ENCODE assay signal across 15 mouse cellular contexts in the genomic region with DNA sequence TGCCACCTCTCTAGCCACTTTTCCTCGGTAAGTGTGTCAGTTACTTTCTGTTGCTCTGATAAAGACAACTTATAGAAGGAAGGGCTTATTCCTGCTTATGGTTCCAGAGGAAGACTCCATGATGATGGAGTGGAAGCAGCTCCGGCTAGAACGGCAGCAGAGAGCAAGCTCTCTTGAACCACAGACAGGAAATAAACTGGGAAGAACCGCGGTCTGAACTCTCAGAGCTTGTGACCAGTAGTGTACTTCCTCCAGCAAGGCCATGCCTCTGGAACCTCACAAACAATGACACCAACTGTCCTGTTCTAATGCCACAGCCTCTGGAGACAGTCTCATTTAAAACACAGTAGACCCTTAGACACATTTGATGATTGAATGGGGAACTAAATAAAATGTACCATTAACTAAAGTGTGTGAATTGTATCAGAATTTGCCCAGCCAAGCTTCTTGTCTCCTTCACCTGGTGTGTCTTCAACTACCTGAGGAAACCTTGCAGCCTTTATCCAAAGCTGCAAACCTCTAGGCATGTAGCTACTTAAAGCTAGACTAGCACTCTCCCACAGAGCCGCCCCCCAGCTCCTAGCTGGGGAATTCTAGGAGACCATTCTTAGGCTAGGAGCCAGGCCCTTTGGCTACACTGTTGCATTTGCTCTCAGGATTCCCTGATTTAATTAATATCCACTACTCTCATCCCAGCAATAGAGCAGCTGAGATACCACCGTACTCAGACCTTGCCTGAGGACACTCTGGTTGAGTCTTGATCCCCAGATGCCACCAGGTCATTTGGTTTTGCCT. TPM values are rescaled to one million over a fixed set of nuclear protein-coding genes. Genes with fewer than 3 reads are reported as not detected.
DNase-seq lines count a peak whose midpoint lies in the region; ATAC-seq and TF ChIP-seq lines count a peak whose summit lies in the region.
"Had no signal": no experiment of that assay in that cellular context is flagged by ENCODE, and none has a peak within 500 bp of the region (broad histone marks: within the 10 kb centered on the region; RNA-seq: fewer than 3 reads in every experiment).

No protein-coding gene starts in this region.

- 0 out of 2 replicates have a peak, but pooled peaks have one; percentile 14 for ATAC-seq in liver, postnatal 0 days

- H3K4me3 ChIP-seq in gastrocnemius, adult 2 months: no peak overlapping the region
- peak overlapping the region; percentile 48 for H3K4me3 ChIP-seq in liver, postnatal 0 days (ENCODE audit: low read depth, low read length)
- H3K4me3 ChIP-seq: limb, embryonic 13.5 days; neural tube, embryonic 13.5 days had no signal

- H3K27me3 ChIP-seq in liver, postnatal 0 days (ENCODE audit: insufficient read depth, low read length): no peaks in the 10 kb centered on the region
- H3K27me3 ChIP-seq: limb, embryonic 13.5 days; neural tube, embryonic 13.5 days had no signal

- peak overlapping the region; percentile 45 for H3K4me2 ChIP-seq in liver, postnatal 0 days (ENCODE audit: low read depth, low read length)
- H3K4me2 ChIP-seq: limb, embryonic 13.5 days; midbrain, embryonic 11.5 days; neural tube, embryonic 13.5 days had no signal

- no peak for TF ChIP-seq EP300 in liver, postnatal 0 days (IDR thresholded peaks at IDR 0.05; ENCODE audit: low read depth)

- H3K27ac ChIP-seq in gastrocnemius, adult 2 months: peak overlapping the region; percentile 40; the same call in 1 of the 2 replicates
- H3K27ac ChIP-seq in liver, postnatal 0 days (ENCODE audit: low read depth): peak overlapping the region; percentile 91
- H3K27ac ChIP-seq: kidney, postnatal 0 days; limb, embryonic 13.5 days; neural tube, embryonic 13.5 days had no signal

- H3K4me1 ChIP-seq in liver, postnatal 0 days (ENCODE audit: insufficient read depth): peaks cover 11% of the 10 kb centered on the region; the same call in 1 of the 2 replicates
- H3K4me1 ChIP-seq: limb, embryonic 13.5 days; neural tube, embryonic 13.5 days had no signal

- peaks cover 2% of the 10 kb centered on the region; the same call in 1 of the 2 replicates for H3K36me3 ChIP-seq in liver, postnatal 0 days (replicated peaks; ENCODE audit: insufficient read depth, low read length)
- H3K36me3 ChIP-seq: G1E; neural tube, embryonic 13.5 days had no signal

- TF ChIP-seq CTCF in gastrocnemius, adult 2 months (IDR thresholded peaks at IDR 0.05): no peak
- no peak for TF ChIP-seq CTCF in liver, postnatal 0 days (IDR thresholded peaks at IDR 0.05; ENCODE audit: low read depth)

- intact Hi-C loops in gastrocnemius, adult 2 months (cut with DNase I): no loop called here
- intact Hi-C loops in left cerebral cortex, postnatal 25 days (cut with DNase I): no loop called here

- no peak for DNase-seq in gastrocnemius, adult 2 months
- no peak for DNase-seq in gastrocnemius, postnatal 25 days
- peak; percentile 56 to 61 for DNase-seq in spleen, postnatal 36 days (ENCODE audit: low spot score in 2 of 2)
- no peak for DNase-seq in spleen, postnatal 10 days (ENCODE audit: low spot score in 2 of 2)
- no peak for DNase-seq in liver, postnatal 0 days
- peak; percentile 67 for DNase-seq in testis, postnatal 10 days (ENCODE audit: low spot score)
- no peak for DNase-seq in left cerebral cortex, postnatal 25 days (ENCODE audit: low spot score in 2 of 2)
- DNase-seq in adrenal gland, adult (ENCODE audit: inconsistent age in 2 of 2, low spot score in 1 of 2): no peak
- DNase-seq: cerebellum, adult 11-12 months; gastrocnemius, postnatal 10 days had no signal

- WGBS in liver, postnatal 0 days (ENCODE audit: insufficient replicate concordance): 38% methylated on average over 7 of the region's 7 CpGs

- H3K9ac ChIP-seq in liver, postnatal 0 days (replicated peaks): peak overlapping the region; percentile 53
- H3K9ac ChIP-seq: neural tube, embryonic 13.5 days had no signal

- H3K9me3 ChIP-seq in liver, postnatal 0 days (ENCODE audit: low read length): no peaks in the 10 kb centered on the region
- H3K9me3 ChIP-seq: G1E; limb, embryonic 13.5 days; neural tube, embryonic 13.5 days had no signal

RNA-seq across cellular contexts. Expression of gene AB124611, which starts 0.6 kb away (rescaled TPM):
- 1 to 10 TPM in 1 of 2 experiments, under 1 TPM in 1; 0.74 to 1.3 TPM for total RNA-seq in gastrocnemius, adult 2 months (2021)
- total RNA-seq in gastrocnemius, postnatal 25 days (2021): under 1 TPM; 0.56 to 0.67 TPM
- polyA plus RNA-seq in liver, postnatal 0 days (2015; fragmentation: Nextera tagmentation; extraction: Ambion mirVana): 13.6 and 14.2 TPM in 2 replicates
- total RNA-seq in left cerebral cortex, postnatal 25 days (2021): under 1 TPM; 0.30 to 0.66 TPM

RNA-seq across cellular contexts. Expression of gene Tmed1, which starts 15.3 kb away (rescaled TPM):
- total RNA-seq in gastrocnemius, adult 2 months (2021): 10 to 100 TPM; 28.9 to 35.8 TPM
- total RNA-seq in gastrocnemius, postnatal 25 days (2021): 10 to 100 TPM; 27.6 to 28.1 TPM
- 34.6 and 38.0 TPM in 2 replicates for polyA plus RNA-seq in liver, postnatal 0 days (2015; fragmentation: Nextera tagmentation; extraction: Ambion mirVana)
- total RNA-seq in left cerebral cortex, postnatal 25 days (2021): 10 to 100 TPM; 14.3 to 15.6 TPM

RNA-seq across cellular contexts. Expression of gene Carm1, which starts 21.4 kb away (rescaled TPM):
- 10 to 100 TPM; 54.6 to 57.2 TPM for total RNA-seq in gastrocnemius, adult 2 months (2021)
- total RNA-seq in gastrocnemius, postnatal 25 days (2021): 10 to 100 TPM; 58.2 to 60.9 TPM
- polyA plus RNA-seq in liver, postnatal 0 days (2015; fragmentation: Nextera tagmentation; extraction: Ambion mirVana): 8.6 TPM in 2 replicates
- 10 to 100 TPM; 70.8 to 74.0 TPM for total RNA-seq in left cerebral cortex, postnatal 25 days (2021)

Comparison
In these comparisons a context has a peak if more than half of its experiments do, and no peak if none do; other contexts are left out.
1. DNase-seq: peak in spleen, postnatal 36 days (2 of 2) and testis, postnatal 10 days (single experiment); none in gastrocnemius, adult 2 months (single experiment), gastrocnemius, postnatal 25 days (single experiment), spleen, postnatal 10 days (0 of 2), liver, postnatal 0 days (single experiment), left cerebral cortex, postnatal 25 days (0 of 2) and adrenal gland, adult (0 of 2).